Mouse (Mus musculus) gastrocnemius, postnatal 25 days (tissue): ENCODE measurements around the gene S1pr1. TPM values are rescaled to one million over a fixed set of nuclear protein-coding genes. Genes with fewer than 3 reads are reported as not detected.

Experiments used
- DNase-seq: peaks from one replicate; pipeline ENCODE4 v3.0.0; 2022
- long read RNA-seq, 2 experiments: library from polyadenylated mRNA; stranded (forward); transcript quantifications; one replicate each; pipeline ENCODE4 v2.0.0; 2021
- total RNA-seq, 2 experiments: library from RNA; stranded (reverse); gene quantifications; 1 replicate in 1 of 2; 2 replicates in 1 of 2; pipeline ENCODE4 v1.2.3; 2021

The S1pr1 gene
- 10 to 100 TPM; 17.0 to 18.8 TPM for total RNA-seq
- long read RNA-seq, experiment 1, partial matches to known transcripts: 0 of 4 reads
- long read RNA-seq, experiment 1, other reads (novel, unspliced or antisense): 1 of 4 reads
- long read RNA-seq, experiment 2, partial matches to known transcripts: 0 of 9 reads
- long read RNA-seq, experiment 2, other reads (novel, unspliced or antisense): 5 of 9 reads

GRCm38 (mm10) chr3:115714671-115715651 lies at the start of gene S1pr1:
Gene S1pr1, minus strand, starts transcription at chr3:115715072.
- peak; percentile 77 for DNase-seq

DNA sequence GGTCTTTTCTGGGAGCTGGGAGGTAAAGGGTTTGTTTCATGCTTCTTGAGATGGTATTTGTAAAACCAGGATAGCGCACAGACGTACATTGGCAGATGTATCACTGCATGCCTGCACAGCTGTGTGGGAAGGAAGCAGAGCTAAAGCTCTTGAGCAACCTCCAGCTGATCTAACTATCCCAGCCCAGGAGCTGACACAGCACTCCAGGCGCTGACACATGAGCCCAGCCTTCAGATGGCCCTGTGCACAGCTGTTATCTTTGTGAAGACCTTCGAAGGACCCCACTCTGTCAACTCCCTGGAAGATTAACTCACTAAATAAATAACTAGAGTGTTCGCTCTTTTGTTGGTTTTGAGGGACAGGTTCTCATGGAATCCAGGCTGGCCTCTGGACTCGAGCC lies 48.4 kb upstream of the S1pr1 start:
- DNase-seq: peak; percentile 42

DNA sequence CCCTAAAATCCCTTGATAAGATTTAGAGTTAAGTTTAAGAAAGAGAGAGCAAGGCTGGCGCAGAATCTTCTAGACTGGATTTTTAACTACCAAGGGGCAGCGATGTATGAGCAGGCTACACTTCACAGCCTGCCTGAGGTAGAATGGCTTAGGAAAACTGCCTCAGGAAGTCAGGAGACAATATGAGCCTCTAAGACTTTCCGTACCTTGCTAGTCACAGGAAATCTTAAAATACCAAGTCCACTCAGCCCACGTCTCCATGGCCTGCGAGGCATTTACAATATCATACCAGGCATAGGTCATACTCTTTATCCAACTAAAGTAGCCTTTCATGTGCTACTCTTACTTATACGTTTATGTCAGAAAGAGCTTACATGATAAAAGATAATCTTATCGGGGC lies 48.0 kb upstream of the S1pr1 start:
- DNase-seq: no peak

DNA sequence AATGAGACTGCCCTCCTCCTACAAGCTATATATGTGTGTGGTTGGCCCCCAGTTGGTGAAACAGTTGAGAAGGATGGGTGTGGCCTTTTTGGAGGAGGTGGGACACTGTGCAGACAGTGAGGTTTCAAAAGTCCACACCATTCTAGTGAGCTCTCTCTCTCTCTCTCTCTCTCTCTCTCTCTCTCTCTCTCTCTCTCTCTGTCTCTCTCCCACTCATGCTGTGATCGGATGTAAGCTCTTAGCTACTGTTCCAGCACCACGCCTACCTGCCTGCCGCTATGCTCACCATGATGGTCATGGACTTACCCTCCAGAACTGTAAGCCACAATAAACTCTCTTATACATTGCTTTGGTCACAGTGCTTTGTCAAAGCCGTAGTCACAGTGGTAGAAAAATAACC lies 44.8 kb upstream of the S1pr1 start:
- no peak for DNase-seq

- peak; percentile 27 for DNase-seq
Observed at GRCm38 (mm10) chr3:115758455-115758912, 43.6 kb upstream of the S1pr1 start.

GRCm38 (mm10) chr3:115754466-115754865 lies 39.6 kb upstream of the S1pr1 start:
- no peak for DNase-seq

DNA sequence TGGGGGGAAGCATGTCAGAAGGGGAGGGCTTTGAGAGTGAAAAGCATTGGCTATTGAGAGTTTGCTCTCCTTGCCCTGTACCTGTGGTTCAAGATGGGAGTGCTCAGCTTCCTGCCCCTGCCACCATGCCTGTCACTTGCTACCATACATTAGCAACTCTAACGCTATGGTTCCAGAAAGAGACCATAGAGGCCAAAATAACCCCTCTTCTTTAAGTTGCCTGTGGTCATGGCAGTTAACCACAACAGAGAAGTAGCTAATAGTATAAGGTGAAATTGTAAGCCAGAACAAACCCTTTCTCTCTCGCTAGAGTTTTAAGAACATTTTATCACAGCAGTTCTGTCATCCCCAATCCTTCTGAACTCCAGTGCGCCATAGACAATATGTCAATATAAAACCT lies 35.5 kb upstream of the S1pr1 start:
- DNase-seq: no peak

DNA sequence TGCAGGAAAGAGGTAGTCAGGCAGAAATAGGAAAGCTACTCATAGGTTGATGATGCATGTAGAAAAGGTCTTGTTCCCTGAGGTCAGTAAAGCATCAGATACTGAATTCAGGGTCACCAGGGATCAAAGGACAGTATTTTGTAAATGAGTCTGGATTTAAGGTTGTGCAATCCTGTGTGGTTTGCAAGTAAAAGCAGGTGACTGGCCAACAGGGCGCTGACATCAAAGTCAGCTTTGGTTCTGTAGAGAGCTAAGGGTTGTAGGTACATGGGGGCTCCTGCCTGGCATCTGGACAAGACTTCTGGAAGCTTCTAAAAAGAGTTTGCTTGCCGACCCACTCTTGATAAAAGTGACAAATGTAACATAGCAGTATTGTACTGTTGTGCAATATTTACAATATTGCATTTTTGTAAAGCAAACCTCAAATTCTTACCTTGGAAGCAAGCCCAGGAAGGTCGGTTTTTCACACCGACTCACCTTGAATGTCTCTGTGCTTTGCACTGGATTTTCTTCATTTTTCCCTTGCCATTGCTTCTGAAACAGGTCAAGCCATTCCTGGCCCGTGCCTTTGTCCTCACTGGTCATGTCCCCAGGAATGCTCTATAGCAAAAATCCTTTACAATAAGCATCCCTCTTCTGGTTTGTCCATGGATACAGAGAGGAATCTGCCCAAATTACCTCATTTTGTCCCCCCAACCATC lies 33.6 kb upstream of the S1pr1 start:
- DNase-seq: no peak

- no peak for DNase-seq
Observed at GRCm38 (mm10) chr3:115746511-115746910, 31.6 kb upstream of the S1pr1 start.

- no peak for DNase-seq
Observed at GRCm38 (mm10) chr3:115745088-115745487, 30.2 kb upstream of the S1pr1 start.

- DNase-seq: no peak
Observed at GRCm38 (mm10) chr3:115738524-115738923, 23.7 kb upstream of the S1pr1 start.

DNA sequence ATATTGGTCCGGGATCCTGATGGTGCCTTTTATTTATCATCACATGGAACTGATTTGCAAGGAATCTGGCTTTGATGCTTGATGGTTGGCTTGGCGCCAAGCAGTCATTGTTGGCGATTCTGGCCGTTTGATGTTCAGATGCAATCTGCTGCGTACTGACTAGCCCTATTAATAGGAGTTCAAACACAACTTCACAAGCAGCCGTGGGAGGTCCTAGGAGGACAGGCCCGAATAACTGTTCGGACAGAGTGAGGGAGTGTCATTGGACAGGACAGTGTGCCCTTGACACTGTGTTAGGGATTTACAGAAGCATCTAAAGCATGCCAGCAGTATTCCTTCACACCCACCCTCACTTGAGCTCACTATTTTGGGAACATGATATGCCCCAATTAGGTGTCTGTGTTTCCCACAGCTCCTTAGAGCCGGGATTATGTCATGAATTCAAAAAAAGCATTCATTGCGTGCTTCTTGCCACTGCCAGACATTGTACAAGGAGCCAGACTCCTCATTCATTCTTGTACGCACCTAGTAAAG lies 23.0 kb upstream of the S1pr1 start:
- DNase-seq: no peak

DNA sequence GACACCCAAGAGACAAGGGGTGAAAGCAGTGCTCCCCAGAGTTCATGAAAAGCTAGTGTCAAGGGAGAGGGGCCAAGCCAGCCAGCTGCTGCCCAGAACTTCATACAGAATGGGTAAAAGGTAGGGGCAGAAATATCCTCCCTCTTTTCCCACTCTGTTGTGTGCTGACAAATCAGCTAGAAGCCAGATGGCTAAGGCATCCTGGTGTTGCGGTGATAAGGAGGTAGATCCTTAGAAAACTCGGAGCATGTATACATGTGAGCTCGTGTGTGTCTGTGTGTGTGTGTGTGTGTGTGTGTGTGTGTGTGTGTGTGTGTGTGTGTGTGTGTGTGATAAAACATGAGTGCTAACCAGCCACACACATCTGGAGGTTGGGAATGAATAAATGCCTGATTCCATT lies 20.7 kb upstream of the S1pr1 start:
- no peak for DNase-seq

GRCm38 (mm10) chr3:115734841-115735240 lies 20.0 kb upstream of the S1pr1 start:
- no peak for DNase-seq

DNA sequence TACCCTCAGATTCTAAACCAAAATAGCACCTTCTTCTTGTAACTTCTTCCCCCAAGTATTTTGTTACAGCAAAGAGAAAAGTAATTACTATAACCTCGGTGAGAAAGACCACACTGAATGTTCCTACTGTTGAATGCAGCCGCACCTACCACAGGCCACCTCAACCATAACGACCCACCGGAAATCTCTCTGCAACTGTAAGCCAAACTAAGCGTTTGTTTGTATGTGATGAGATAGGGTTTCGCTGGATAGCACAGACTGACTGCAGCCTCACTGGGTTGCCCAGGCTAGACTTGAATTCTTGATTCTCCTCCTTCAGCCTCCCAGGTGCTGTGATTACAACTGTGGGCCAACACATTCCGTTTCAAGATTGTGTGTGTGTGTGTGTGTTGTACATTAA lies 15.5 kb upstream of the S1pr1 start:
- no peak for DNase-seq

DNA sequence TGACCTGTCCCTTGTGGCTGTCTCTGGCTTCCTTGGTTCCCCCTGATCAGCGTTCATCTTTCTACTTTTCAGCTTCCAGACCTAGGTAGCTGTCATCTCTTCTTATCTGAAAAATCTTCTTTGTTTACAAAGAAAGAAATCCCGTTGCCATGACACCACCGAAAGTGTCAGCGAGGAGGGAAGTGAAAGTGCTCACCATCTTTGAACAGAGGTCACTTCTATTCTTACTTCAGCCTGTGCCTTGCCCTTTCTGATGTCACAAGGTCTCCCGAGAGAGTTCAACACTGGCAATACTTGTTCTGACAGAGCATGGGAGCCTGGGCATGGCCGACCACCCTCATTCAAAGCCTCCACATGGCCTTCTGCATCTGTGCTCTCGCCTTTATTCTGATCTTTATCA lies 14.3 kb upstream of the S1pr1 start:
- no peak for DNase-seq

GRCm38 (mm10) chr3:115728211-115728610 lies 13.3 kb upstream of the S1pr1 start:
- DNase-seq: no peak

DNA sequence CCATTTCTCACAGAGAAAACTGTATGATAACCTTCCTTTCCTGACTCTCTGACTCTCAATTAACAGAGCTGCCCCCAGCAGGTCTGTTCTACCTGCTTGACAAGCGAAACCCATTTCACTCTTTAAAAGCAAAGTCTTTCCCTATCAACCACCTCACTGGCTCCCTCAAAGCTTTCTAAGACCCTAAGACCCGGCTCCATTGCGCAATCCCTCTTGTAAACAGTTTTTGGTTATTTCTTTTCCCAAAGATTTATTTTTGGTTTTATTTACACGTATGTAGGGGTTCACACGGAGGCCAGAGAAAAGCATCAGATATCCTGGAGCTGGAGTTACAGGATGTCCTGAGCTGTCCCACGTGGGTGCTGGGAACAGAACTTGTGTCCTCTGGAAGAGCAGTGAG lies 4.0 kb upstream of the S1pr1 start:
- DNase-seq: no peak

GRCm38 (mm10) chr3:115715900-115716515 lies 1.1 kb upstream of the S1pr1 start:
- no peak for DNase-seq

DNA sequence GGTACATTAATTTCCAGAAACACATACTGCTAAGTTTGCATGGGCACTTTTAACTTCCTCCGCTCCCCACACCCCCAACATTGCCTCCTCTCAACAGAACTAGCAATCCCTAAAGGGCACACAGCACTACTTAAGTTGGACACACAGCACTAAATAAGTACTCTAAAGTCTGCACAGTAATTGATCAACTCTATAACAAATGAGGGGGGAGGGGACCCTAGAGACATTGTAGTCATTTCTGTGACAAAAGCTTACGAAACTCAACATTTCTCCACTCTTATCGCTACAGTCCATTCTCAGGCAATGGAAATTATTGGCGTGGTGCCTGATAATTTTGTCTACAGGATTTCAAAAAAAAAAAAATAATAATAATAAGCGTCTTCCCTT lies 830 bp downstream of the S1pr1 start:
- no peak for DNase-seq

GRCm38 (mm10) chr3:115713417-115714048 lies 1.3 kb downstream of the S1pr1 start:
- no peak for DNase-seq

DNA sequence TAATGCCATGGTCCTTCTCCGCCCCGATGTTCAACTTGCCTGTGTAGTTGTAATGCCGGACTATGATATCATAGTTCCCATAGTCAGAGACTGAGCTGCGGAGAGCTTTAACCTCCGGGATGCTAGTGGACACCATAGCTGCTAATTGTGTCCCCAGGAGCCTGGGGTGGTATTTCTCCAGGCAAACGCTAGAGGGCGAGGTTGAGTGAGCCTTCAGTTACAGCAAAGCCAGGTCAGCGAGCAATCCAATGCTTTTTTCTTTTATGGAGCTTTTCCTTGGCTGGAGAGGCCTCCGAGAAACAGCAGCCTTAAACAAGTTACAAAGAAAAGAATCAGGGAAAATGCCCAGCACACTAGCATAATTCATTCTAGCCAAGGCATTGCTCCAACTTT lies 2.1 kb downstream of the S1pr1 start:
- DNase-seq: peak; percentile 68
